Mouse (Mus musculus) stomach, postnatal 0 days (tissue): Measurements from ENCODE around the gene Slc10a4.
"Not testable (repeated sequence)": the region's sequence is repeated elsewhere in the genome, so short reads cannot be mapped to it uniquely, and the experiment has no call there.

Experiments used
- CTCF ChIP-seq: IDR thresholded peaks from 2 replicates; pipeline ENCODE4 v1.5.1; 2016; ENCODE audit warnings: antibody characterized with exemption, low read depth, mild to moderate bottlenecking, moderate library complexity
- EP300 ChIP-seq: optimal IDR thresholded peaks from 2 replicates; pipeline ENCODE3; 2016; ENCODE audit warnings: antibody characterized with exemption

DNA sequence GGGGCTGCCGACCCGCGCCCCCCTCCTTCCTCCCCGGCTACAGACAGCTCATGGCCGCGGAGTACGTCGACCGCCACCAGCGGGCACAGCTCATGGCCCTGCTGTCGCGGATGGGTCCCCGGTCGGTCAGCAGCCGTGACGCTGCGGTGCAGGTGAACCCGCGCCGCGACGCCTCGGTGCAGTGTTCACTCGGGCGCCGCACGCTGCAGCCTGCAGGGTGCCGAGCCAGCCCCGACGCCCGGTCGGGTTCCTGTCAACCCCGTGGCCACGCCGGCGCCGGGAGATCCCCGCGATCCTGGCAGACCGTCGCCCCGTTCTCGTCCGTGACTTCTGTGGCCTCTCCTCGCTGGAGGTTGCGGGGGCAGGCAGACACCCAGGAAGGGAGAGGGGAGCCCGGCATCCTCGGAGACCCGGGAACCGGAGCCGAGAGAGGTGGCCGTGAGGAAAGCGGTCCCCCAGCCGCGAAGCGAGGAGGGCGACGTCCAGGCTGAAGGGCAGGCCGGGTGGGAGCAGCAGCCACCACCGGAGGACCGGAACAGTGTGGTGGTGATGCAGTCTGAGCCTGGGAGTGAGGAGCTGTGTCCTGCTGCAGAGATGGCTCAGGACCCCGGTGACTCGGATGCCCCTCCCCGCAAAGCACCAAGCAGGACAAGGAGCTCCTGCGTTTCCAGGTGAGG, 7.1 kb downstream of the Slc10a4 start:
- TF ChIP-seq CTCF, EP300: not testable (repeated sequence)
